Mouse (Mus musculus) activated CD4-positive, CD25-positive, alpha-beta regulatory T cell, adult 4 months (primary cell): Measurements from ENCODE around the gene Bckdhb. TPM values are rescaled to one million over a fixed set of nuclear protein-coding genes. Genes with fewer than 3 reads are reported as not detected.

Source experiments
- ATAC-seq: one replicate; pipeline ENCODE4 v1.8.0; 2017
- polyA plus RNA-seq, 2 experiments: library from polyadenylated mRNA; unstranded; fragments of 100-300 nt; shearing (Covaris generic); gene quantifications; one replicate each; pipeline ENCODE4 v1.2.1; 2017

Gene Bckdhb
- polyA plus RNA-seq, 2 experiments from 2014 or later, result 9.3 to 10.2 TPM

DNA sequence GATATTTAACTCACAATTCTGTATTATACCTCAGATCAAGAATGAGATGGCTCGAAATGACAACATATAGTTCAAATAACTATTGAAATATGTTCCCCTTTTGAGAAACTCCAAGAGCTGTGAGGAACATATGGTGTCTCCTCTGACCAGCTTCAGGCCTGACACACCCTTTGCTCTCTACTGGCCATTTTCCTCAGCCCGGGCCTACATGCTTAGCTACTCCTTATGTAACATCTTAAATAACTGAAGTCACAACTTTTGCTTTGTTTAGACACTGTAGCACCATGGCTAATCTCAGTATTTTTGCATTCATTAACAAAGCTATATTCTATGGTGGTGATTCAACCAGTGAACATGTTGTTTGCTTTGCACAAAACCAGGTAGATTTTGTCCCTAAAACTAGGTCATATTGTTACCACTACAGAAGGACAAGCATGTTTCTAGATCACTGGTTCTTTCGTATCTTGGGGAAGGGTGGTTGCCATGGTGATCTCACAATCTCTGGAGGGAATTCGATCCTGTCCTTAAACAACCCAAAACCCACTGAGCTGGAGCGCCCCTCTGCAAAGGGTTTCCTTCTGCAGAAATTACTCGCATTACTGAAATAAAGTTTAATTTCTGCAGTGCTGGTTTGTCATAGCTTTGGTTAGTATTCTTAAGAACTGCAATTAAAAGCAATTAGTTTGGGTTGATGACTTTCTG lies 185.0 kb downstream of the Bckdhb start:
- no peak for ATAC-seq

DNA sequence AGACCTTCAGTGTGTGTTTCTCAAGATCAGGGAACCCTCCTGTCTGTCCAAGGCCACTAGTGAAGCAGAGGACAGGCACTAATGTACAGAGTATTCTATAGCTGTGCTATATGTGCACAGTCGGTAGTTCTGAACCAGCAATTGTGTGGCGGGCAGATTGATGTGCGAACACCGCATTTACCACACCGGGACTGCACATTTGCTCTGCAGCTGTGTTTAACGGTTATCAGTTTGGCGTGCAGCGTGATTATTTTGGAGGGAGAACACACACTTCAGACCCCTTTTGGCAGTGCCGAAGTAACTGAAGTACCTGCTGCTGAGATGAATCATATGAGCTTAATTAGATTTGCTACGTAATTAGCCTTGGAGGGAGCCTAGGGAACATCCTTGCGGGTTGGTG lies 185.7 kb downstream of the Bckdhb start:
- no peak for ATAC-seq

DNA sequence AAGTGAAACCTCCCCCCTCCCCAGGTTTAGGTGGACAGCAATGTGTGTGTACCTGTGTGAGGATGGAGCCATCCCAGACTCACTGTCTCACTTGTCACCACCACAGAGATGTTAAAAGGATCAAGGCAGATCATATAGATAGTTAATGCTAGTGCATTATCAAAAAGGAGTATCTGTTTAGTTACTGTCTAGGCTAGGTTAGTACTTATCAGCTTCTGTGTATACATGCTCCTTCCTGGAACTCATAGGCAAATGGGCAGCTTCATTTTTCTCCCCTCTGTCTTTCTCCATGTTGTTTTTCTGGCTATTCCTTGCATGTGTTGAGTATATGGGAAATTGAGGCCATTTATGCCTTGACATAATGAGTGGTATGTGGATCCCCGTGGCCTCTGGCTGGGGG lies 187.4 kb downstream of the Bckdhb start:
- ATAC-seq, result no peak

DNA sequence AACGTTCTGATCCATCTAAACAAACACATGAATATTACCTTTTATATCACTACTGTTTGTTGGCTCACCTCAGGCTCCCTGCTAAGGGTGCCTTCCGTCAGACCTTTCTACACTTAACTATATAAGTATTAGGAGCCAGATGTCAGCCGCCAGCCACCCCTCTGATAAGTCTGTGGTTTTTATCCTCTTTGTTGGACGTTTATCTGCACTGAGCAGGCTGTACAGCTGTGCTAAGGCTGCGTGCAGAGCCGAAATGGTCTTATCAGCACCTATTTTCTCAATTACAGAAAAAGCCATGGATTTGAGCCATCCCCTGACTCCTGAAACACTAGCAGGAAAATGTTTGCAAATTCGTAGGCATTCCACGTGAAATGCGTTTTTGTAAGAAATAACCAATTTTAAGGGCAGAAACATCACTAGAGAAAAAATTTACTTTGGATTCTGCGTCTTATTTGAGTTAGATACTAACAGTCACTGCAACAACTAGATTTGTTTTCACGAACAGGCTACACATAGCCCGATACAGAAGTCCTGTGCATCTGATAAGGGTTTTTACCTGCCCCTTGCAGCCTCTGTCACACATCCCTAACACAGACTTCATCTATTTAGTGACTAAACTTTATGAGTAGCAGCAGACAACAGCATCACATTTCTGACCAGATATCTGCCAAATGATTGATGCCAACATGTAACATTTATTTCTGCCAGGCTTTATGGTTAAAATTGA lies 188.1 kb downstream of the Bckdhb start:
- no peak for ATAC-seq

DNA sequence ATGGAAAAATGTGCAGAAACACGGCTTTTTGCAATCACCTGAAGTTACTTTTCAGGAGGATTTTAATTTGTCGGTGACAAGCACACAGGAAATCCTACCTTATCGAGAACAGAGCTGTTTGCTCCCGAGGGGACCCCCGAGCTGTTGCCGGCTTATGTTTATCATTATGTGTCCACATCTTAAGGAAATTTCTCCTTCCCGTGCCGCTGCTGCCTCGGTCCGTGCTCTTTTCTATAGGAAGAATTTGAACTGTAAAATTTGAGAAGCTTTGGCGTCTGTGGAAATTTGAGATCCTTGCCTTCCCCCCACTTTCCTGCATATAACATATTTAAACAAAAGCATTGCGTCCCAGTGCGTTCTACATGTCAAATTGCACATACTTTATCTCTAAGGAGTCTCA lies 189.3 kb downstream of the Bckdhb start:
- no peak for ATAC-seq

DNA sequence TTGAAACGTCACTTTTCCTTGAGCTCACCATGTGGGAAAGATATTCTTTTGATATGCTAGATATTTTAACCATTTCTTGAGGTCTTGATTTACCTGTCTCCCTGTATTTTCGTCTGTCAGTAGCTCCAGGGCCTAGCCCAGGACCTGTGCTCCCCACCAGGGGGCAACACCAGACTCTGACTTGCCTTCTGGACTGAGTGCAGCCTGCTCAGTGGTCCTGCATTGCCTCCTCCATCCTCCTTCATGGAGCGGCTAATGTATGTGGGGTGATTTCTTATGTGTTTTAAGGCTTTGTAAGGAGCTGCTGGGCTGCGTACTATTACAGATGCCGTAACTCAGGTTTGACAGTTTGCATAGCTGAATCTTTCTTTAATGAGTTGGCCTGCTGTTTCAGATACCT lies 192.4 kb downstream of the Bckdhb start:
- no peak for ATAC-seq

DNA sequence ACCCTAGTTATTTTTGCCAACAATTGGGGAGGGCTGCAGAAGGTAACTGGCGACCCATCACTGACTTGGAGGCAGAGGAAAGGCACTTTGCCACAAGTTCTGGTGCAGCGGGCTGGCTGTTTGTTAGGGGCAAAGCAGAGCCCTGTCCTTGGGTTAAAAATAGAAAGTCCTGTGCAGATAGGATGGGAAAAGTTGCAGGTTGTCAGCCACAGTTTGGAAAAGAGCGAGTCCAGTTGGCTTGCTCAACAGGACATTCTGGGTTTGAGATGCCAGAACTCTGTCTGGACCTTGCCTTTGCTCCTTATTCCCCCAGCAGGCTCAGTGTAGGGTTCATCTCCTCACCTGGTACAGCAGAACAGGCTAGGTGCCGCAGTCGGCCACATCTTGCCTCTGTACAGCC lies 200.1 kb downstream of the Bckdhb start:
- ATAC-seq, result no peak

DNA sequence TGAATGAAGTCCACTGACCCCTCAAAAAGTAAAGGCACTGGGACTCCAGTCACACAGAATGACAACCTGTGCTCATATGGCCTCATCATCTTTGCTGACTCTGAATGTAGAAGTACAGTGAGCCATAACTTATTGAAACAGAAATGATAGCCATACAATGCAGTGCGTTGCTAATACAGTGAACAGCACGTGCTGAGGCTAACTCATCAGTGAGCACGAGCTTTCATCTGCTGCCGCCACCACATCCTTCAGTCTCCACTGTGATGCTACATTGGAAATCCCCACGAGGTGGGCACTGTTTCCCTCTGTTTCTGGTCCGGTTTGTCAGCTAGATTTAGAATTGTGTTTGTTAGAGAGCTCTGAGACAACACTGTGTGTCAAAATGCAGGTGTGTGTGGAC lies 205.4 kb downstream of the Bckdhb start:
- ATAC-seq, result no peak

DNA sequence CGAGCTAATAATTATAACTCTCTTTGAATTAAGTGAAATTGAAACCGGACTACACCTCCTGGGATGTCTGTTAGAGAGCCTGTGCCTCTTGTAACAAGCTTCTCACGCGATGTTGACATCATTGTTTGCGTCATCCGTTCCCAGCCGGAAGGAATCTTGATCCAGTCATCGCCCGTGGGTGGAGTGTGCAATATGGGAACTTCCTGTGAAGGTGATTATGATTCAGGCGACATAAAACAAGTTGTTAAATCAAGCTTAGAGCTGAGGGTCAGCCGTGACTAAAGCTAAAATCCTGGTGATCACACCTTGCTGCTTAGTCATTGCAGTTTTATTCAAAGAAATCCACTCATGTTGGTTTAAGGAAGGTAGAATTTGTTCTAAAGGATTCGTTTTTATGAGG lies 210.1 kb downstream of the Bckdhb start:
- no peak for ATAC-seq

DNA sequence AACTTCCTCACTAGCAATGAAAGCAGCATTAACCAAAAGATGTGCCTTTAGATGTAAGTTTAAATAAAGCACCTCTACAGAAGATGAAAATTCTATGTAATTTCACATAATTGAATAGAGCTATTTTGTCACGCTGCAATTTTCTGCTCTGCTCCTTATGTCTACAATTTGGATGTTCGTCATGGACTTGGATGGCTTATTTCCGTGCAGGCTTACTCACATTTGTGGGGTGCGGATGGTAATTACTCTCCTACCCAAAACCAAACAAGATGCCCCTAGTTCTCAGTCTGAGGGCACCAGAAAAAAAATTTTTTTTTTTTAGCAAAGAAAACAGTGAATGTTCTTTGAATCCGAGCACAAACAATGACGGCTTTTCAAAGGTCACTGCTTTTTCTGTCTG lies 212.2 kb downstream of the Bckdhb start:
- no peak for ATAC-seq

DNA sequence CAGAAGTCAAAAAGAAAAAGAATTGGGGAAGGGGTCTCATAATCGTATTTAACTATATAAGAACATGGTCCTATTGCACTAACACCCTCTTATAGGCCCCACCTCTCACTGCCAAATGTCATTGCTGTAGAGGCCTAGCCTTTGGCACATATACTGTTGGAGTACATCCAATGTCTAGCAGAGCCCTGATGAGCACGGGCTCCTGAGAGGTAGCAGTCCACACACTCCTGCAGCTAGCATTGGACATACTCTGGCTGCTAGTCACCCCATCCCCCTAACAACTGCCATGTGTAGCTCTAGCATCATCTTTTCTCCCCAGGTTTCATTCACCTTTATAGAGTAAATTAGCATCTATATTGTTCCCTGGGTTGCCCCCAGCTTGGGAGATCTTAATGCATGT lies 223.2 kb downstream of the Bckdhb start:
- ATAC-seq, result no peak

Other genes with a start within 250 kb of the Bckdhb start
- gene Elovl4, start 118.9 kb upstream of the Bckdhb start, polyA plus RNA-seq, result not detected
- 1 to 10 TPM; 3.9 to 7.3 TPM for gene Ttk, start 90.5 kb upstream of the Bckdhb start, polyA plus RNA-seq